Mouse (Mus musculus): ENCODE measurements around the gene Fbln1. TPM values are rescaled to one million over a fixed set of nuclear protein-coding genes. Genes with fewer than 3 reads are reported as not detected.
A peak's percentile ranks its signal among the peaks of the same experiment; 100 is the strongest.

Fbln1 gene
- polyA plus RNA-seq, 1 experiment: 32.4 TPM

GRCm38 (mm10) chr15:85238821-85239745, 33.3 kb downstream of the Fbln1 start:
- H3K36me3 ChIP-seq (ENCODE audit: control insufficient read depth, insufficient read depth): peaks cover 22% of the 10 kb centered on the region
- no peaks in the 10 kb centered on the region for H3K27me3 ChIP-seq (ENCODE audit: control insufficient read depth, insufficient read depth, insufficient read length)
- H3K79me2 ChIP-seq (ENCODE audit: control insufficient read depth, insufficient read depth): no peaks in the 10 kb centered on the region
- H3K4me3 ChIP-seq (ENCODE audit: insufficient read depth, poor library complexity, severe bottlenecking): no peak overlapping the region
- H3K79me3 ChIP-seq (ENCODE audit: low read depth): no peaks in the 10 kb centered on the region
- no peak for TF ChIP-seq FOSL1 (IDR thresholded peaks at IDR 0.05; ENCODE audit: insufficient read depth, low read length, poor library complexity, severe bottlenecking)
- no peak for TF ChIP-seq CEBPB (IDR thresholded peaks at IDR 0.05; ENCODE audit: low read depth)
- TF ChIP-seq USF1 (IDR thresholded peaks at IDR 0.05; ENCODE audit: low read depth): no peak
- TF ChIP-seq MAX (IDR thresholded peaks at IDR 0.05): no peak
- no peak for TF ChIP-seq MYOD1 (IDR thresholded peaks at IDR 0.05; ENCODE audit: control insufficient read depth, insufficient read length, low read depth)
- no peak for TF ChIP-seq CTCF (IDR thresholded peaks at IDR 0.05; ENCODE audit: control insufficient read depth, insufficient read depth, insufficient read length)
- TF ChIP-seq MYOG (IDR thresholded peaks at IDR 0.05; ENCODE audit: control insufficient read depth, extremely low read depth, insufficient read length): no peak
- H3ac ChIP-seq (ENCODE audit: control insufficient read depth, insufficient read length, low read depth): no peak overlapping the region

- Histone ChIP-seq H3K4me3 (ENCODE audit: insufficient read depth, poor library complexity, severe bottlenecking) (no peak overlapping the region), H3K79me3 (ENCODE audit: low read depth) (no peaks in the 10 kb centered on the region), H3K36me3 (ENCODE audit: control insufficient read depth, insufficient read depth) (peaks cover 30% of the 10 kb centered on the region), H3ac (ENCODE audit: control insufficient read depth, insufficient read length, low read depth) (no peak overlapping the region), H3K27me3 (ENCODE audit: control insufficient read depth, insufficient read depth, insufficient read length) (no peaks in the 10 kb centered on the region), H3K79me2 (ENCODE audit: control insufficient read depth, insufficient read depth) (no peaks in the 10 kb centered on the region)
- no peak for TF ChIP-seq USF1 (IDR thresholded peaks at IDR 0.05; ENCODE audit: low read depth)
- TF ChIP-seq FOSL1 (IDR thresholded peaks at IDR 0.05; ENCODE audit: insufficient read depth, low read length, poor library complexity, severe bottlenecking): no peak
- TF ChIP-seq CTCF (IDR thresholded peaks at IDR 0.05; ENCODE audit: control insufficient read depth, insufficient read depth, insufficient read length): no peak
- TF ChIP-seq MYOG (IDR thresholded peaks at IDR 0.05; ENCODE audit: control insufficient read depth, extremely low read depth, insufficient read length): no peak
- no peak for TF ChIP-seq MAX (IDR thresholded peaks at IDR 0.05)
- no peak for TF ChIP-seq MYOD1 (IDR thresholded peaks at IDR 0.05; ENCODE audit: control insufficient read depth, insufficient read length, low read depth)
- TF ChIP-seq CEBPB (IDR thresholded peaks at IDR 0.05; ENCODE audit: low read depth): no peak
Measured at GRCm38 (mm10) chr15:85240086-85240485, 34.3 kb downstream of the Fbln1 start.

GRCm38 (mm10) chr15:85241856-85242255, 36.1 kb downstream of the Fbln1 start:
- H3K79me3 ChIP-seq (ENCODE audit: low read depth): no peaks in the 10 kb centered on the region
- TF ChIP-seq MAX (IDR thresholded peaks at IDR 0.05): no peak
- no peak for TF ChIP-seq FOSL1 (IDR thresholded peaks at IDR 0.05; ENCODE audit: insufficient read depth, low read length, poor library complexity, severe bottlenecking)
- no peak for TF ChIP-seq MYOD1 (IDR thresholded peaks at IDR 0.05; ENCODE audit: control insufficient read depth, insufficient read length, low read depth)
- no peak for TF ChIP-seq CEBPB (IDR thresholded peaks at IDR 0.05; ENCODE audit: low read depth)
- no peak for TF ChIP-seq MYOG (IDR thresholded peaks at IDR 0.05; ENCODE audit: control insufficient read depth, extremely low read depth, insufficient read length)
- no peak for TF ChIP-seq CTCF (IDR thresholded peaks at IDR 0.05; ENCODE audit: control insufficient read depth, insufficient read depth, insufficient read length)
- TF ChIP-seq USF1 (IDR thresholded peaks at IDR 0.05; ENCODE audit: low read depth): no peak
- no peak overlapping the region for H3K4me3 ChIP-seq (ENCODE audit: insufficient read depth, poor library complexity, severe bottlenecking)
- H3ac ChIP-seq (ENCODE audit: control insufficient read depth, insufficient read length, low read depth): no peak overlapping the region
- no peaks in the 10 kb centered on the region for H3K79me2 ChIP-seq (ENCODE audit: control insufficient read depth, insufficient read depth)
- no peaks in the 10 kb centered on the region for H3K27me3 ChIP-seq (ENCODE audit: control insufficient read depth, insufficient read depth, insufficient read length)
- H3K36me3 ChIP-seq (ENCODE audit: control insufficient read depth, insufficient read depth): peaks cover 30% of the 10 kb centered on the region

GRCm38 (mm10) chr15:85244414-85245161, 38.8 kb downstream of the Fbln1 start:
- H3K36me3 ChIP-seq (ENCODE audit: control insufficient read depth, insufficient read depth): peaks cover 22% of the 10 kb centered on the region
- H3K79me2 ChIP-seq (ENCODE audit: control insufficient read depth, insufficient read depth): no peaks in the 10 kb centered on the region
- no peaks in the 10 kb centered on the region for H3K79me3 ChIP-seq (ENCODE audit: low read depth)
- H3K27me3 ChIP-seq (ENCODE audit: control insufficient read depth, insufficient read depth, insufficient read length): no peaks in the 10 kb centered on the region
- H3ac ChIP-seq (ENCODE audit: control insufficient read depth, insufficient read length, low read depth): no peak overlapping the region
- H3K4me3 ChIP-seq (ENCODE audit: insufficient read depth, poor library complexity, severe bottlenecking): no peak overlapping the region
- TF ChIP-seq CTCF (IDR thresholded peaks at IDR 0.05; ENCODE audit: control insufficient read depth, insufficient read depth, insufficient read length) (no peak), FOSL1 (IDR thresholded peaks at IDR 0.05; ENCODE audit: insufficient read depth, low read length, poor library complexity, severe bottlenecking) (no peak), CEBPB (IDR thresholded peaks at IDR 0.05; ENCODE audit: low read depth) (no peak), USF1 (IDR thresholded peaks at IDR 0.05; ENCODE audit: low read depth) (no peak), MYOG (IDR thresholded peaks at IDR 0.05; ENCODE audit: control insufficient read depth, extremely low read depth, insufficient read length) (no peak), MAX (IDR thresholded peaks at IDR 0.05) (no peak), MYOD1 (IDR thresholded peaks at IDR 0.05; ENCODE audit: control insufficient read depth, insufficient read length, low read depth) (no peak)

GRCm38 (mm10) chr15:85245241-85246010, 39.7 kb downstream of the Fbln1 start:
- no peak overlapping the region for H3ac ChIP-seq (ENCODE audit: control insufficient read depth, insufficient read length, low read depth)
- peaks cover 17% of the 10 kb centered on the region for H3K36me3 ChIP-seq (ENCODE audit: control insufficient read depth, insufficient read depth)
- H3K27me3 ChIP-seq (ENCODE audit: control insufficient read depth, insufficient read depth, insufficient read length): no peaks in the 10 kb centered on the region
- H3K79me3 ChIP-seq (ENCODE audit: low read depth): no peaks in the 10 kb centered on the region
- TF ChIP-seq CEBPB (IDR thresholded peaks at IDR 0.05; ENCODE audit: low read depth) (peak; percentile 100), CTCF (IDR thresholded peaks at IDR 0.05; ENCODE audit: control insufficient read depth, insufficient read depth, insufficient read length) (no peak), MAX (IDR thresholded peaks at IDR 0.05) (no peak), FOSL1 (IDR thresholded peaks at IDR 0.05; ENCODE audit: insufficient read depth, low read length, poor library complexity, severe bottlenecking) (no peak)
- H3K79me2 ChIP-seq (ENCODE audit: control insufficient read depth, insufficient read depth): no peaks in the 10 kb centered on the region
- H3K4me3 ChIP-seq (ENCODE audit: insufficient read depth, poor library complexity, severe bottlenecking): no peak overlapping the region
